In genomic region chr1:132520764-132521163, GRCm38 (mm10) we compare ENCODE assay signal across 8 mouse cellular contexts. TPM values are rescaled to one million over a fixed set of nuclear protein-coding genes. Genes with fewer than 3 reads are reported as not detected.
DNase-seq lines count a peak whose midpoint lies in the region; ATAC-seq and TF ChIP-seq lines count a peak whose summit lies in the region.

No protein-coding gene starts in this region.

- H3K4me1 ChIP-seq in forebrain, embryonic 11.5 days (replicated peaks; ENCODE audit: control insufficient read depth, insufficient read depth, low read length) = no peaks in the 10 kb centered on the region
- H3K4me1 ChIP-seq in intestine, embryonic 15.5 days (replicated peaks) = 0 out of 2 replicates have a peak, but pooled peaks cover 4% of the 10 kb centered on the region
- peaks cover 9% of the 10 kb centered on the region; the same call in 1 of the 2 replicates for H3K4me1 ChIP-seq in liver, embryonic 12.5 days

- H3K27me3 ChIP-seq in forebrain, embryonic 11.5 days (ENCODE audit: control insufficient read depth, insufficient read depth, low read length) = no peaks in the 10 kb centered on the region
- H3K27me3 ChIP-seq in intestine, embryonic 15.5 days (replicated peaks) = no peaks in the 10 kb centered on the region
- peaks cover 11% of the 10 kb centered on the region for H3K27me3 ChIP-seq in liver, embryonic 12.5 days (replicated peaks)

- H3K27ac ChIP-seq in left cerebral cortex, adult 2 months = no peak overlapping the region
- H3K27ac ChIP-seq in forebrain, embryonic 11.5 days (ENCODE audit: low read depth, low read length) = no peak overlapping the region
- no peak overlapping the region for H3K27ac ChIP-seq in intestine, embryonic 15.5 days
- no peak overlapping the region for H3K27ac ChIP-seq in liver, embryonic 12.5 days

- H3K4me3 ChIP-seq in left cerebral cortex, adult 2 months = no peak overlapping the region
- H3K4me3 ChIP-seq in forebrain, embryonic 11.5 days (ENCODE audit: low read depth, low read length) = no peak overlapping the region
- no peak overlapping the region for H3K4me3 ChIP-seq in intestine, embryonic 15.5 days (replicated peaks)
- no peak overlapping the region for H3K4me3 ChIP-seq in liver, embryonic 12.5 days

- intact Hi-C loops in left cerebral cortex, adult 2 months (cut with DNase I) = no loop called here

- WGBS in forebrain, embryonic 11.5 days = 29% methylated on average over 2 of the region's 6 CpGs
- WGBS in intestine, embryonic 15.5 days = 30% methylated on average over 2 of the region's 6 CpGs
- WGBS in liver, embryonic 12.5 days (ENCODE audit: insufficient replicate concordance) = 26% methylated on average over 2 of the region's 6 CpGs

- H3K9ac ChIP-seq in forebrain, embryonic 11.5 days (ENCODE audit: low read length) = no peak overlapping the region
- no peak overlapping the region for H3K9ac ChIP-seq in intestine, embryonic 15.5 days
- H3K9ac ChIP-seq in liver, embryonic 12.5 days = no peak overlapping the region

- no peaks in the 10 kb centered on the region for H3K9me3 ChIP-seq in forebrain, embryonic 11.5 days (ENCODE audit: control insufficient read depth, low read length)
- H3K9me3 ChIP-seq in intestine, embryonic 15.5 days = no peaks in the 10 kb centered on the region
- H3K9me3 ChIP-seq in liver, embryonic 12.5 days (replicated peaks) = no peaks in the 10 kb centered on the region

- peak; percentile 40 for TF ChIP-seq CTCF in left cerebral cortex, adult 2 months (IDR thresholded peaks at IDR 0.05)

- H3K4me2 ChIP-seq in forebrain, embryonic 11.5 days (ENCODE audit: low read depth, low read length, severe bottlenecking) = no peak overlapping the region
- no peak overlapping the region for H3K4me2 ChIP-seq in intestine, embryonic 15.5 days (replicated peaks)
- H3K4me2 ChIP-seq in liver, embryonic 12.5 days = no peak overlapping the region

- no peaks in the 10 kb centered on the region for H3K36me3 ChIP-seq in forebrain, embryonic 11.5 days (ENCODE audit: control insufficient read depth, insufficient read depth, low read length)
- H3K36me3 ChIP-seq in intestine, embryonic 15.5 days = no peaks in the 10 kb centered on the region
- H3K36me3 ChIP-seq in liver, embryonic 12.5 days = no peaks in the 10 kb centered on the region

- DNase-seq in left cerebral cortex, adult 2 months (ENCODE audit: extremely low spot score in 1 of 2, low spot score in 2 of 2) = peak; percentile 36 to 65
- no peak for DNase-seq in left cerebral cortex, adult 11 months (ENCODE audit: low spot score)
- peak; percentile 37 for DNase-seq in adrenal gland, adult 8-10 months
- DNase-seq in forebrain, embryonic 11.5 days (ENCODE audit: low spot score) = peak; percentile 73
- peak; percentile 66 for DNase-seq in retina, embryonic 14.5 days (ENCODE audit: low spot score)
- DNase-seq in yolk sac, embryonic 10.5 days (ENCODE audit: low spot score) = peak; percentile 70

- ATAC-seq in forebrain, embryonic 11.5 days (replicated peaks; ENCODE audit: low FRiP score) = peak; percentile 45; the same call in 1 of the 2 replicates
- ATAC-seq in intestine, embryonic 15.5 days = peak; percentile 64
- peak; percentile 68 for ATAC-seq in liver, embryonic 12.5 days

RNA-seq across cellular contexts. Expression of gene Tmem81, which starts 14.7 kb away (rescaled TPM):
- 1 to 10 TPM; 3.9 to 4.4 TPM for total RNA-seq in left cerebral cortex, adult 2 months (2021)
- total RNA-seq in adrenal gland, adult 8-10 months (2022) = 1 to 10 TPM; 4.2 to 9.0 (median 7.1) TPM
- 1.1 and 1.3 TPM in 2 replicates for polyA plus RNA-seq in forebrain, embryonic 11.5 days (2014; fragmentation: Nextera tagmentation; extraction: Ambion mirVana)
- polyA plus RNA-seq in intestine, embryonic 15.5 days (2015; fragmentation: Nextera tagmentation; extraction: Ambion mirVana) = 1.8 and 2.0 TPM in 2 replicates
- 1.5 and 1.7 TPM in 2 replicates for polyA plus RNA-seq in liver, embryonic 12.5 days (2016; fragmentation: Nextera tagmentation; extraction: Ambion mirVana)

RNA-seq across cellular contexts. Expression of gene Cntn2, which starts 22.3 kb away (rescaled TPM):
- total RNA-seq in left cerebral cortex, adult 2 months (2021) = 10 to 100 TPM; 69.6 to 78.8 TPM
- total RNA-seq in adrenal gland, adult 8-10 months (2022) = under 1 TPM; 0.10 to 0.34 (median 0.18) TPM
- 15.3 and 16.9 TPM in 2 replicates for polyA plus RNA-seq in forebrain, embryonic 11.5 days (2014; fragmentation: Nextera tagmentation; extraction: Ambion mirVana)
- polyA plus RNA-seq in intestine, embryonic 15.5 days (2015; fragmentation: Nextera tagmentation; extraction: Ambion mirVana) = 0.29 and 0.33 TPM in 2 replicates
- polyA plus RNA-seq in liver, embryonic 12.5 days (2016; fragmentation: Nextera tagmentation; extraction: Ambion mirVana) = 0.02 and 0.19 TPM in 2 replicates

RNA-seq across cellular contexts. Expression of gene Rbbp5, which starts 43.6 kb away (rescaled TPM):
- total RNA-seq in left cerebral cortex, adult 2 months (2021) = 10 to 100 TPM; 55.1 to 62.5 TPM
- total RNA-seq in adrenal gland, adult 8-10 months (2022) = 10 to 100 TPM; 32.1 to 49.6 (median 44.7) TPM
- polyA plus RNA-seq in forebrain, embryonic 11.5 days (2014; fragmentation: Nextera tagmentation; extraction: Ambion mirVana) = 62.0 and 67.3 TPM in 2 replicates
- 36.0 and 38.7 TPM in 2 replicates for polyA plus RNA-seq in intestine, embryonic 15.5 days (2015; fragmentation: Nextera tagmentation; extraction: Ambion mirVana)
- polyA plus RNA-seq in liver, embryonic 12.5 days (2016; fragmentation: Nextera tagmentation; extraction: Ambion mirVana) = 33.5 and 35.3 TPM in 2 replicates

Comparison
In these comparisons a context has a peak if more than half of its experiments do, and no peak if none do; other contexts are left out.
1. RNA of gene Cntn2, which starts 22.3 kb away (polyA plus RNA-seq): 15.3 to 16.9 TPM in forebrain, embryonic 11.5 days; 0.29 to 0.33 TPM in intestine, embryonic 15.5 days and 0.02 to 0.19 TPM in liver, embryonic 12.5 days; every median in the first group is over 10 times any median in the second.
2. Peak in every context shown above with its lines, with median percentiles within 50 percentile points of each other: ATAC-seq.